Mouse (Mus musculus) liver, embryonic 13.5 days (tissue): Measurements from ENCODE around the gene Vpreb2. TPM values are rescaled to one million over a fixed set of nuclear protein-coding genes. Genes with fewer than 3 reads are reported as not detected.
A peak's percentile ranks its signal among the peaks of the same experiment; 100 is the strongest.
"Not testable (repeated sequence)": the region's sequence is repeated elsewhere in the genome, so short reads cannot be mapped to it uniquely, and the experiment has no call there.

Experiments used
- ATAC-seq: fragments of 200-750 bp; cut with Nextera tagmentation; 2 replicates; pipeline ENCODE4 v1.8.0; 2017; ENCODE audit warnings: low read depth, mild to moderate bottlenecking, moderate number of reproducible peaks, moderate library complexity
- DNase-seq: peaks from one replicate; pipeline ENCODE4 v3.0.0; 2022
- H3K27ac ChIP-seq: fragments of 300-500 bp; sonication (generic); 2 replicates; pipeline ENCODE4 v1.5.1; 2015; ENCODE audit warnings: moderate library complexity, mild to moderate bottlenecking, inconsistent platforms
- H3K27me3 ChIP-seq: fragments of 300-500 bp; sonication (generic); 2 replicates; pipeline ENCODE4 v1.6.1; 2015; ENCODE audit warnings: mild to moderate bottlenecking, inconsistent platforms
- H3K36me3 ChIP-seq: fragments of 300-500 bp; sonication (generic); 2 replicates; pipeline ENCODE4 v1.6.1; 2015; ENCODE audit warnings: mild to moderate bottlenecking, inconsistent platforms
- H3K4me1 ChIP-seq: fragments of 300-500 bp; sonication (generic); replicated peaks from 2 replicates; pipeline ENCODE4 v1.6.1; 2015; ENCODE audit warnings: inconsistent platforms
- H3K4me2 ChIP-seq: fragments of 300-500 bp; sonication (generic); 2 replicates; pipeline ENCODE4 v1.6.1; 2015; ENCODE audit warnings: inconsistent platforms, mild to moderate bottlenecking, moderate library complexity
- H3K4me3 ChIP-seq: fragments of 300-500 bp; sonication (generic); replicated peaks from 2 replicates; pipeline ENCODE4 v1.5.1; 2015; ENCODE audit warnings: mild to moderate bottlenecking, inconsistent platforms
- H3K9ac ChIP-seq: fragments of 300-500 bp; sonication (generic); 2 replicates; pipeline ENCODE4 v1.6.1; 2015; ENCODE audit warnings: mild to moderate bottlenecking, inconsistent platforms
- H3K9me3 ChIP-seq: fragments of 300-500 bp; sonication (generic); replicated peaks from 2 replicates; pipeline ENCODE4 v1.6.1; 2016; ENCODE audit warnings: inconsistent platforms
- WGBS: fragments of 180-500 bp; shearing (Covaris S2); methylation state at CpG from one replicate; pipeline ENCODE4 v1.1.7; 2015; ENCODE audit not compliant: insufficient replicate concordance; 5-methylcytosine and 5-hydroxymethylcytosine counted together
- polyA plus RNA-seq: library from polyadenylated mRNA; unstranded; fragments of >200 nt; fragmentation: Nextera tagmentation; extraction: Ambion mirVana; gene quantifications from 2 replicates; pipeline ENCODE4 v1.2.1, GENCODE M21; 2015

Gene Vpreb2
- polyA plus RNA-seq, 1 experiment from 2014 or later, result 0.30 TPM

GRCm38 (mm10) chr16:17999668-18000067 is 19.4 kb downstream of the Vpreb2 start:
- Histone ChIP-seq H3K36me3 (no peaks in the 10 kb centered on the region), H3K4me3 (no peak overlapping the region), H3K4me1 (no peaks in the 10 kb centered on the region), H3K4me2 (no peak overlapping the region), H3K9me3 (no peaks in the 10 kb centered on the region), H3K27me3 (no peaks in the 10 kb centered on the region), H3K9ac (no peak overlapping the region), H3K27ac (no peak overlapping the region)
- no peak for DNase-seq
- WGBS, result 68% methylated on average over 5 of the region's 5 CpGs
- no peak for ATAC-seq

- no peaks in the 10 kb centered on the region for H3K36me3 ChIP-seq
- ATAC-seq, result no peak
- no peak overlapping the region for H3K4me2 ChIP-seq
- H3K4me3 ChIP-seq, result no peak overlapping the region
- 40% methylated on average over 5 of the region's 5 CpGs for WGBS
- no peaks in the 10 kb centered on the region for H3K9me3 ChIP-seq
- H3K9ac ChIP-seq, result no peak overlapping the region
- no peaks in the 10 kb centered on the region for H3K27me3 ChIP-seq
- no peak for DNase-seq
- no peaks in the 10 kb centered on the region for H3K4me1 ChIP-seq
- H3K27ac ChIP-seq, result no peak overlapping the region
These were observed 24.4 kb downstream of the Vpreb2 start for GRCm38 (mm10) chr16:18004589-18004988.

- Histone ChIP-seq H3K27ac (no peak overlapping the region), H3K4me1 (no peaks in the 10 kb centered on the region), H3K9me3 (no peaks in the 10 kb centered on the region), H3K27me3 (no peaks in the 10 kb centered on the region), H3K9ac (no peak overlapping the region), H3K36me3 (no peaks in the 10 kb centered on the region), H3K4me2 (no peak overlapping the region), H3K4me3 (no peak overlapping the region)
- DNase-seq (no peak), ATAC-seq (no peak)
- WGBS, result 38% methylated on average over 4 of the region's 4 CpGs
These were observed 26.9 kb downstream of the Vpreb2 start for GRCm38 (mm10) chr16:18007083-18007482.

GRCm38 (mm10) chr16:18011101-18011500 is 30.9 kb downstream of the Vpreb2 start:
- no peak for DNase-seq
- Histone ChIP-seq H3K27me3 (no peaks in the 10 kb centered on the region), H3K9me3 (no peaks in the 10 kb centered on the region), H3K36me3 (no peaks in the 10 kb centered on the region), H3K4me2 (no peak overlapping the region), H3K9ac (no peak overlapping the region), H3K27ac (no peak overlapping the region), H3K4me1 (no peaks in the 10 kb centered on the region), H3K4me3 (no peak overlapping the region)
- ATAC-seq, result no peak
- 65% methylated on average over 6 of the region's 6 CpGs for WGBS

- not testable (repeated sequence) for DNase-seq, H3K27me3 ChIP-seq, H3K4me2 ChIP-seq, H3K36me3 ChIP-seq, ATAC-seq, H3K4me1 ChIP-seq, H3K9me3 ChIP-seq, H3K27ac ChIP-seq, H3K9ac ChIP-seq, H3K4me3 ChIP-seq
- WGBS, result 50% methylated on average over 4 of the region's 4 CpGs
These were observed 36.3 kb downstream of the Vpreb2 start for GRCm38 (mm10) chr16:18016482-18016881.

- Histone ChIP-seq H3K4me1 (peaks cover 5% of the 10 kb centered on the region; the same call in 1 of the 2 replicates), H3K27me3 (0 out of 2 replicates have a peak, but pooled peaks cover 3% of the 10 kb centered on the region), H3K27ac (no peak overlapping the region), H3K4me3 (no peak overlapping the region), H3K9me3 (no peaks in the 10 kb centered on the region), H3K9ac (no peak overlapping the region), H3K36me3 (no peaks in the 10 kb centered on the region), H3K4me2 (no peak overlapping the region)
- WGBS, result 52% methylated on average over 8 of the region's 8 CpGs
- peak; percentile 59 for ATAC-seq
- no peak for DNase-seq
These were observed 42.7 kb downstream of the Vpreb2 start for GRCm38 (mm10) chr16:18022780-18023557.

GRCm38 (mm10) chr16:18027371-18027770 is 47.1 kb downstream of the Vpreb2 start:
- H3K4me1 ChIP-seq, result peaks cover 3% of the 10 kb centered on the region; the same call in 1 of the 2 replicates
- no peaks in the 10 kb centered on the region for H3K36me3 ChIP-seq
- ATAC-seq, result no peak
- H3K4me2 ChIP-seq, result no peak overlapping the region
- no peak overlapping the region for H3K27ac ChIP-seq
- H3K9me3 ChIP-seq, result no peaks in the 10 kb centered on the region
- H3K27me3 ChIP-seq, result 0 out of 2 replicates have a peak, but pooled peaks cover 3% of the 10 kb centered on the region
- H3K9ac ChIP-seq, result no peak overlapping the region
- no peak for DNase-seq
- WGBS, result 32% methylated on average over 2 of the region's 2 CpGs
- no peak overlapping the region for H3K4me3 ChIP-seq

Other genes starting within 250 kb of the Vpreb2 start
- 15.8 and 20.2 TPM in 2 replicates for gene Med15, start 247.5 kb upstream of the Vpreb2 start, polyA plus RNA-seq
- gene Klhl22, start 220.8 kb upstream of the Vpreb2 start, polyA plus RNA-seq, result 14.3 TPM in 2 replicates
- 1.0 TPM in 2 replicates for gene Scarf2, start 183.1 kb upstream of the Vpreb2 start, polyA plus RNA-seq
- not detected in 2 replicates for gene B830017H08Rik, start 147.3 kb upstream of the Vpreb2 start, polyA plus RNA-seq
- gene Car15, start 142.1 kb upstream of the Vpreb2 start, polyA plus RNA-seq, result 0.54 and 0.59 TPM in 2 replicates
- gene Gm20518, start 88.8 kb upstream of the Vpreb2 start, polyA plus RNA-seq, result 0.05 and 0.08 TPM in 2 replicates
- not detected in 2 replicates for gene Tssk1, start 86.2 kb upstream of the Vpreb2 start, polyA plus RNA-seq
- 18.6 and 20.7 TPM in 2 replicates for gene Dgcr2, start 81.9 kb upstream of the Vpreb2 start, polyA plus RNA-seq
- gene Tssk2, start 81.8 kb upstream of the Vpreb2 start, polyA plus RNA-seq, result not detected in 2 replicates
- 11.7 and 11.8 TPM in 2 replicates for gene Ess2, start 69.1 kb upstream of the Vpreb2 start, polyA plus RNA-seq
- gene Gsc2, start 65.4 kb upstream of the Vpreb2 start, polyA plus RNA-seq, result not detected in 2 replicates
- 78.6 and 83.0 TPM in 2 replicates for gene Slc25a1, start 52.2 kb upstream of the Vpreb2 start, polyA plus RNA-seq
- gene Dgcr6, start 72.4 kb downstream of the Vpreb2 start, polyA plus RNA-seq, result 29.0 and 29.1 TPM in 2 replicates
- 5.2 and 5.9 TPM in 2 replicates for gene Prodh, start 109.8 kb downstream of the Vpreb2 start, polyA plus RNA-seq
- gene Rtn4r, start 147.2 kb downstream of the Vpreb2 start, polyA plus RNA-seq, result 0.33 and 0.56 TPM in 2 replicates
- gene Ccdc188, start 237.5 kb downstream of the Vpreb2 start, polyA plus RNA-seq, result not detected in 2 replicates